Mouse (Mus musculus) right cerebral cortex, adult 18-20 months (tissue): Measurements from ENCODE around the gene Megf11.

ENCODE experiments used
- DNase-seq: peaks from one replicate; pipeline ENCODE4 v3.0.0; 2022; ENCODE audit warnings: mixed read lengths

Gene Megf11

GRCm38 (mm10) chr9:64385511-64386465 is at the start of gene Megf11:
TSS of gene Megf11 (plus strand) at chr9:64385626.
- peak; percentile 32 for DNase-seq

GRCm38 (mm10) chr9:64335825-64336224 is 49.6 kb upstream of the Megf11 start:
- no peak for DNase-seq

GRCm38 (mm10) chr9:64339361-64339760 is 46.1 kb upstream of the Megf11 start:
- DNase-seq = no peak

GRCm38 (mm10) chr9:64340351-64341253 is 44.8 kb upstream of the Megf11 start:
- DNase-seq = peak; percentile 65

- DNase-seq = no peak
Measured at GRCm38 (mm10) chr9:64341254-64341566, 44.2 kb upstream of the Megf11 start, which contains the start of gene Dis3l. TSS of gene Dis3l (minus strand) at chr9:64341288.

- DNase-seq = no peak
Measured at GRCm38 (mm10) chr9:64341671-64342070, 43.8 kb upstream of the Megf11 start.

- no peak for DNase-seq
Measured at GRCm38 (mm10) chr9:64343656-64344055, 41.8 kb upstream of the Megf11 start.

GRCm38 (mm10) chr9:64345931-64346330 is 39.5 kb upstream of the Megf11 start:
- DNase-seq = no peak

- no peak for DNase-seq
Measured at GRCm38 (mm10) chr9:64347377-64347776, 38.0 kb upstream of the Megf11 start.

GRCm38 (mm10) chr9:64349490-64349889 is 35.9 kb upstream of the Megf11 start:
- no peak for DNase-seq

GRCm38 (mm10) chr9:64351191-64351590 is 34.2 kb upstream of the Megf11 start:
- no peak for DNase-seq

GRCm38 (mm10) chr9:64355627-64356026 is 29.8 kb upstream of the Megf11 start:
- DNase-seq = peak; percentile 65

GRCm38 (mm10) chr9:64361231-64361950 is 24.0 kb upstream of the Megf11 start:
- DNase-seq = no peak

GRCm38 (mm10) chr9:64369871-64370270 is 15.6 kb upstream of the Megf11 start:
- DNase-seq = no peak

GRCm38 (mm10) chr9:64371305-64371819 is 14.1 kb upstream of the Megf11 start:
- DNase-seq = no peak

- DNase-seq = no peak
Measured at GRCm38 (mm10) chr9:64376380-64376779, 9.0 kb upstream of the Megf11 start.

GRCm38 (mm10) chr9:64383021-64383788 is 2.2 kb upstream of the Megf11 start:
- DNase-seq = no peak

- peak; percentile 38 for DNase-seq
Measured at GRCm38 (mm10) chr9:64386466-64387211, 1.2 kb downstream of the Megf11 start.

GRCm38 (mm10) chr9:64389576-64390292 is 4.3 kb downstream of the Megf11 start:
- no peak for DNase-seq

- DNase-seq = peak; percentile 44
Measured at GRCm38 (mm10) chr9:64393914-64394596, 8.6 kb downstream of the Megf11 start.
